Mouse (Mus musculus) megakaryocyte, embryonic 14.5 days (primary cell): ENCODE measurements around the gene Avil.

Experiments
- FLI1 ChIP-seq: IDR thresholded peaks from 2 replicates; pipeline ENCODE4 v1.6.1; 2012; ENCODE audit warnings: low read length, inconsistent platforms, mixed read lengths
- GATA1 ChIP-seq: IDR thresholded peaks from 3 replicates; pipeline ENCODE4 v1.6.1; 2012; ENCODE audit warnings: mixed read lengths, low read length, inconsistent platforms, borderline replicate concordance

DNA sequence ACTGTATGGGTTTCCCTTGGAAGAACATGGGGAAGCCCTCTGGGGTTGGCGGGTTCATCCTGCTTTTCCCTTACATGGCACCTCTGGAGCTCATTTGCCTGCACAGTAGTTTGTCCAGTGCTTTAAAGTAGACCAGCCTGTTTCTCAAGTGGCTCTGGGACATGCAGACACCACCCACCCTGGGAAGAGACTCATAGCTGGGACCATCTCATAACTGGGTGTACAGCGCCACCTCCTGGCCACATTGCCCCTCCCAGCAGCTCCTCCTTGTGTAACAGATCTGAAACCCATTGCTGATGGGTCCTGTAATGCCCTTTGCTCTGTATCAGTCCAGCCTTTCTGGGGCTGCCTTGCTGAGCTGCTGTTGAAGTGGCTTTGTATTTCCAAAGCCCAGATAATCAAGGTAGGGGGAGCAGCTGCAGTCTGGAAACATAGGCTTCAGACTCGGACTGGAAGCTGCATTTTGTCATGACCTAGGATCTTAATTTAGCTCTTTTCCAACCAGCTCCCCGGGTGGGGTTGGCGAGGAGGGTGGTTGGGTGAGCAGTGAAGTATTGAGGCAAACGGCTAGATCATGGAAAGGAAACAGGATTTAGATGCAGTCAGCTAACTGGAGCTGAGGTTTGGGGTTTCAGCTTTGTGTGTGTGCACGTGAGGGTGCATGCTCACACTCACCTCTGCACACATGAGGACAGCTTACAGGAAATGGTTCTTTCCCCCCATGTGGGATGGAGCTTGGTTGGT, 10.0 kb upstream of the Avil start:
- TF ChIP-seq GATA1 (no peak), FLI1 (no peak)
